Mouse (Mus musculus) lung, adult 18-20 months (tissue): ENCODE measurements around the gene Tbx4.

ENCODE experiments used
- DNase-seq, 2 experiments: peaks; one replicate each; pipeline ENCODE4 v3.0.0; 2022; ENCODE audit warnings: mixed read lengths in 2 of 2

Tbx4 gene

DNA sequence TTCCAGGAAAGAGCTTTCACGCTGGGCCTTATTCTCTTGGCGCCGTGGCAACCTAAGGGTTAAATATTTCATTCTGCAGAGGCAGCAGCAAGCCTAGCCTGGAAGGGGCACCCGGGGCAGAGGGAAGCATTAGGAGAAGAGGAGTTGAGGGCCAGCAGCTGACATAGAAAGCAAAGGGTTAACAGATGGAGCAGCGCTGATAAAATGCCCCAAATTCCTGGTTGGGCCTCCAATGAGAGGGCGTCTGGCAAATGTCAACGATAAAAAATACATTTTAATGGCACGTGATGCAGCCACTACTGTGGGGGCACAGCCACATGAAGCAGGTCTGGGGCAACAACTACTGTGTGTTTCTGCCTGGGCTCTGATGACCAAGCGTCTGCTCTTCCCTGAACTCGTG lies 23.9 kb downstream of the Tbx4 start:
- no peak for DNase-seq

DNA sequence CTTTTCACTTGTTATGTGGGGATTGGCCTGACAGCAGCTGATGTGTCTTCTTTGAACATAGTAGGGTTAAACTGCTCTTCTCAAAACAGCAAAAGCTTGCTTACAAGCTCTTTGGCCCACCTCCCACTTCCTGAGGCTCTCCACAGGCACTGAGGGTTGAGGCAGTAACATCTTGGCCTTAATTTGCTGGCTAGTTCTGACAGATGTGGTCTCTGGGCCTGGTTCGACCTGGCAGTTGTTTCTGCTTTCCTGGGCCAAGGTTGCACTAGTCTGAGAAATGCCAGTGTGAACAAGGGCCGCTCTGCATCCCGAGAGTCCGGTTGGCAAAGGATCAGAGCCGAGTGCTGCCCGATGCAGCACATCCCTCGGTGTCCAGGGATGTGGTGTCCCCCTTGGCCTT lies 27.3 kb downstream of the Tbx4 start:
- DNase-seq, result peak in 1 of 2 experiments; percentile 7

DNA sequence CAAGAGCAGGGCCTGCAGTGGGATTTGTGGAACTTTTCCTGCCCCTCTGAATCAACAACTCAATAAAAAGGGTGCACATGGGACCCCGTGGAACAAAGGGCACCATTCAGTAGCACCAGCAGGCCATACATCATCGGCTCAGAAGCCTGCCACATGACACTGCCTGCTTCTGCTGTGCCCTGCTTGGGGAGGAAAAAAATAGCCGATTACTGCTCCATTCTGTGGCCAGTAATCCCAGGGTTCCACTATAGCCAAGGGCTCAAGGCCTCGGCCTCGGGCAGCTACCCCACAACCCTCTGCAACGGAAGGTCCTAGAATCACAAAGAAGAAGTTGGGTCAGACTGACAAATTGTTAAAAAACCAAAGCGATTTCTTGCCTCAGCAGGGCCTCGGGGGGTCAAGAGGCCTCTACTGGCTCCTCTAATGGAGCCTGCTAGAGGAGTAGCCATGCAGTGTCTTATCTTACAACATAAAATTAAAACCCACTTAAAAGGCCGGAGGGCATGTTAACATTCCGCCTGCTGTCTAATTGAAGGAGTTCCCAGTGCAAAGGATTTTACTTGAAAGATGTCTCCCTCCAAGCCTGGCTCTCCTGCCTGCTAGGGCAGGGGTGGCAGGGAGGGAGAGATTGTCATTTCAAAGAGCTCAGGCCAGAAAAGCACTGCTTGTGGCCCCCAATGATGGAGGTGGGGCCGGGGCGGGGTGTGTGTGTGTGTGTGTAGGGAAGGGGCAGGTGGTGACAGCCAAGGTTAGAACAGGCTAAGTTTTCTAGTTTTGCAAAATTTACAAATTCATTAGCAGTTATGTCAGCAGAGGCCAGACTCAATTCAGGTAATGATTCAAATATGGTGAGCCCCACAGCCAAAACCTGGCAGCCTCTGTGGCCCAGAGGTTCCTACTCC lies 31.1 kb downstream of the Tbx4 start:
- no peak for DNase-seq

DNA sequence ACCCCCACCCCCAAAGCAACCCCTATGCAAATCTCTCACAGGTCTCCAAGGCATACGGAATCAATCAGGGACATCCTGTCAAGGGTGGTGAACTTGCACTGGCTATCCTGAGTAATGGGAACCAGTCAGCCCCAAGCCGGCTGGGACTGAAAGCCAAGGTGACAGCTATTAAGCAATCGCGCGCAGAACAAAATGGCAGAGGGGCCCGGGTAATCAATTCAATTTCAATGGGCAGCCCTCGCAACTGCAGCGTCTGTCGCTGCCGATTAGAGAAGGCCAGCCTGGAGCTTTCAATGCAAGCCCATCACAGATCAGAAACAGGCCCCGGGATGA lies 31.7 kb downstream of the Tbx4 start:
- DNase-seq, result peak in 1 of 2 experiments; percentile 36

DNA sequence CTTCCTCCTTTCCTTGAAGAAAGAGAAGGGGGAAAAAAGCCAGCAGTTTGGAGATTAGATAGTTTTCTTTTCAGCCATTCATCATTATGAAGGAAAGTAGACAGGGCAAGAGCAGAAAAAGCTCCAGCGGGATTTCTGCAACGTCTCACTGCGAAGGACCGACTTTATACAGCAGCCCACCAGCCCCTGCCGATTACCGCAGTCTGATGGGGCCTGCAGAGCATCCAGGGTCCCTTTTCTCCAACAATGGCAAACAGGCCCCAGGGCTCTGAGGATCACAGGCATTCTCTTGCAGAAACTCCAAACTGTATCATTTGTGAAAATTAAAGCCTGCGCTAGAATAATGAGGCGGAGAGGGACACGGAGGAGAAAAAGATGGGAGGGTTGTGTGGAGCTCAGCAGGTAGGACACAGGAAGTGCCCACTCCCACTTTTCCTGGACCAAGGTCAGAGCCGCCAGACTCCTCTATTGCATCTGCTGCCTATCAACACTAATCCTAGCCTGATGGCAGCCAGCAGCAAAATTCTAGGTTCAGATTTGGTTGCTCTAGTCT lies 32.2 kb downstream of the Tbx4 start:
- DNase-seq, result no peak

DNA sequence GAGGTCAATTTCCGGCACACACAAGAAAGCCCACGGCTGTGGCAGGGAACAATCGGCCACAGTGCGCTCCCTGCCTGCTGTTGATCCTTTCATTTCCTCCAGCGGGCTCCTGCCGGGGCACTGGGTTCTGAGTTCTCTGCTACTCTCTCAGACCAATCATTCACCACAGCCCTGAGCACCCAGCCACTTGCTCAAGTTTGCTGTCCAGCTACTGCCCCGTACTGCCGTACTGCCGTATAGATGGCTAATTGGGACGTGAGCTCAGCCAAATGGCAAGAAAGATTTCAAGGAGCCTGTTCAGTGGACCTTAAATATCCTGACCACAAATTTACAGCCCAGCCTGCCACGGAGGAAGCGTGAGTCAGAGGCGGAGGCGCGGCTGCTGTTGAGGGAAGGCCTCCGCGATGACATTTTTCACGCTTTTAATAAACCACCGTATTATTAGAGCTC lies 39.1 kb downstream of the Tbx4 start:
- peak; percentile 14 to 28 for DNase-seq

DNA sequence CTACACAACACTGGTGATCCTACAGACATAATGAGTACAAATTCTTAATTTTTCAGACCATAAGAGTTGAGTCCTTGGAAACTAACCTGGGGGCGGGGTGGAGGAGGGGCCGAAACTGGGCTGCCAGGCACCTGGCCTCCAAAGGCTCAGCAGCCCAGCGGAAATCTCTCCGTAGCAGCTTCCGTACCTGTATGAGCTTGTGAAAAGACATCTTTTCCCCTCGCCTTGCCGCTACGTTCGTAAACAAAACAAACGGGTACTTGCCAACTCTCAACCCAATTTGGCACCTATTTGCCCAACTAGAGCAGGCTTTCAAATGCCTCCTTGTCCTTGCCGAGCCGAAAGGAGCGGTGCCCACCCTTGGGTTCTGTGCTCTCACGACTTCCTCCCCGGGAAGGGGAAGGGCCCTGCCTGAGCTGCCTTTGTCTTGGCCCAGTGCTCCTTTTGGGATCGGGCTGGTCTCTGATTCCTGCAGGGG lies 40.1 kb downstream of the Tbx4 start:
- DNase-seq, result no peak

DNA sequence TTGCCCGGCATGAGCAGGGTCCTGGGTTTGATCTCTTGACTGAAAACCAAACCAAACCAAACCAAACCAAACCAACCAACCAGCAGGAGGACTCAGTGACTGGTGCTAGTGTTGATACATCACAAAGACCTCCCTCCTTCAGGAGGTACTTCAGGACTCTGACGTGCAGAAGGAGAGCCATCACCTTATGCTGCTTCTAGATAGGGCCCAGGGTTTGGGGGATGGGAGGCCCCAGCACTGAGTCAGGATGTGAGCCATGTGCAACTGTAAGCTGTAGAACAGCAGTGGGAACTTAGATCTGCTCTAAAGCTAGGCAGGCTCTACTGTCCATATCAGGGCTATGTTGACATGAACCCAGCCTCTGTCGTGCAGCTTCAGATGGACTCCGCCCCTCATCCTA lies 41.9 kb downstream of the Tbx4 start:
- DNase-seq, result no peak

DNA sequence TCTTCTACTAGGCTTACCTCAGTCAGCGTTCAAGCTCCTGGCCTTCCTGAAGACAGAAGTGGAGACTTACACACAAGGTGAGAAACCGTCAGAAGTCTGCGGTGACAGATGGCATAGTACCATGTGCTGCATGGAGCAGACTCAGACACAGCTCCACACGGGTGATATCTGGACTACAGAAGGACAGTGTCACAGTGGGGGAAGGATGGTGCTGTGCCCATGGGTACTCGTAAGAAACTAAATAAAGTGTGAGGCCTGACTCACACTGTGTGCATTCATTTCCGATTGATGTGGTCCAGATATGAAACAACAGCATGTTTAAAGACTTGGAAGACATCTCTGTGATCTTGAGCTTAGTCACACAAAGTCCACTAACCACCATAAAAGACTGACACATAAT lies 43.4 kb downstream of the Tbx4 start:
- DNase-seq, result no peak

DNA sequence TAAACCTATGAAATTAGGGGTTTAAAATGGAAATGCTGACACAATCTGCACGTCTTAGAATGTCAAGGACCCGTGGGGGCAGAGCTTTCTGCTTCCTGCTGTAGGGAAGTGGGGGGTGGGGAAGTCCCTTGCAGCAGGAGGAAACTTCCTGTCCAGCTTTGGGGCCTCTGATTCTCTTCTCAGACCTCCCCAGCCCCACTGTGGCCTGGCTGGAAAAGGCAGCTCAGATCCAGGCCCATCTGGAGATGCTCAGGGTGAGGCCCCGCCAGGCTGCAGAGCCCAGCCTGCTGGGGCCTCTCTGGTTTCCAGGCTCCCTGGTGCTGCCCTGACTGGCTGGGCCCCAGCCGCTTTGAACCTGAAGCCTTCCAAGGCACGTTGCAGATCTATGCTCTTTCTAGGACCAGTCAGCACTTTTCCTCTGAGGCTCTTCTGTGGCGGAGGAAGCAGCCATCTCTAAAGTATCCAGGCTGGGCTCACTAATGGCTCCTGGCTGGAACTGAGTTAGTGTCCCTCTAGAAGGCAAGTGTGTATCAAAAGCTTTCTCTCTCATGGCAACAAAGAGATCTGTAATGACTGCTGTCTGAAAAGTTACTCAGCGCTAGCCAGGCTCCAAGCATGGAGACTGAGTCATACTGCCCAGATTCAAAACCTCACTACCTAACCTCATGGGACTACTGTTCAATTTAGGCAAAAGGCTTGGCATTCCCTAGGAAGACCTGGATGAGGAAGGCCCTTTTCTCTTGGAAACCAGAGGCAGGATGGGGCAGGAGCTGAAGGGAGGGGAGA lies 55.8 kb downstream of the Tbx4 start:
- no peak for DNase-seq

DNA sequence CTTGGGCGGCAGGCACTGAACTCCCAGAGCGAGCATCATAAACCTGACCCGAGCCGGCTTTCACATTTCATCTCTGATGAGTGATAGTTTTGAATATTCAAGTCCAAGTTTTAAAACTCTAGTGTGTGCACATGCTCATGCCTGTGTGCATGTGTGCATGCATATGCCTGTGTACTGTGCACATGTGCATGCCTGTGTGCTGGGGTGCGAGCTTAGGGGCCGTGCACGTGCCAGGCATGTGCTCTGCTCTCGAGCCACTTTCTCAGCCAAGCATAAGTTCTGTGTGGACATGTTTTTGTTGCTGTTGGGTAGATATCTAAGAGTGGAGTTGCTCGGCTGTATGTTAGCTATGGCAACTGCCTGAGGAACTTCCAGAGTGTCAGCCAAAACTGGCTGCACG lies 62.5 kb downstream of the Tbx4 start:
- DNase-seq, result no peak

DNA sequence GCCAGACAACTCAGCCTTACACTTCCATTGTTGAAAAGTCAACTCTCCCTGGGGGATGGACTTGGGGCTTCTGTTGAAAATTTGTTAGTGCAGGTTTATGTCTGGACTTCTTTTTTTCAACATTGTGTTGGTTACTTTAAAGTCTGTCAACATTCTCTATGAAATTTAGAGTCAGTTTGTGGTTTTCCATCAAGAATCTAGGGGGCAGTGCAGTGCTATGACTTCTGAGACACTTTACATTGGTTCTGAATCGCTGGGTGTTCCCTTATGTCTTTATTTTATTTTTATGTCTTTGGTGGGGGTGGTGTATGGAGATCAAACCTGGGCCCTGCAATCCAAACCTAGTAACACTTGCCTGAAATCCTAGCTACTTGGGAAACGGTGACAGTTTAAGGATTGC lies 63.5 kb downstream of the Tbx4 start:
- no peak for DNase-seq

DNA sequence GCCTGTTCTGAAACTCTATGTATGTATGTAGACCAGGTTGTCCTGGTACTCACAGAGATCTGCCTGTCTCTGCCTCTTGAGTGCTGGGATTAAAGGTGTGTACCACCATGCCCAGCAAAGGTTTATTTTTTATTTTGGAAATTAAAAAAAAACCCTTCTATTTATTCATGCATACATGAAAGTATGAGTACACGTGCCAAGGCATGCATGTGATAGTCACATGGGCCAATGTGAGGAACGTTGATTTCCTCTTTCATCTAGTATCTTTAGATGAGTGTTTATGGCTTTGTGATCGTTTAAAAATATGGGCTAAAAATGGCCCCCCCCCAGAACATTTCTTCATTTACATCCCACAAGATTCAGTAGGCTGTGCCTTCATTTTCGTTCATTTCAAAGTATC lies 66.3 kb downstream of the Tbx4 start:
- DNase-seq, result no peak

DNA sequence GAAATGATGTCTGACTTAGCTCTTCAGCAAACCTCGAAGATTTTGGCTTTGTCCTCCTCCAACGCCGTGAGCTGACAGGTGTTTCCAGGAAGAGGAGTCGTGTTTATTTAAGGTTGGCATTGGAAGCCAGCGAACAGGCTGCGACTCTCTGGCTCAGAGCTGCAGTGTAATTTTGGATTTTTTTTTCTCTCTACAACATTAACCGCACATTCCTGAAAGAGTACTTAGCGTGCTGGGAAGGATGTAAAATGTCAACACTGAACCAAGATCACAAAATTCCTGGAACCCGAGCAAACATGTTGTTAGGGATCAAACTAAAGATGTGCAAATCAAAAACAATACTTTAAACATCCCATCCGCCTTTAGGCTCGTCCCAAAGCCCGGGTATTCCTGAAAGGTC lies 69.4 kb downstream of the Tbx4 start:
- DNase-seq, result no peak

DNA sequence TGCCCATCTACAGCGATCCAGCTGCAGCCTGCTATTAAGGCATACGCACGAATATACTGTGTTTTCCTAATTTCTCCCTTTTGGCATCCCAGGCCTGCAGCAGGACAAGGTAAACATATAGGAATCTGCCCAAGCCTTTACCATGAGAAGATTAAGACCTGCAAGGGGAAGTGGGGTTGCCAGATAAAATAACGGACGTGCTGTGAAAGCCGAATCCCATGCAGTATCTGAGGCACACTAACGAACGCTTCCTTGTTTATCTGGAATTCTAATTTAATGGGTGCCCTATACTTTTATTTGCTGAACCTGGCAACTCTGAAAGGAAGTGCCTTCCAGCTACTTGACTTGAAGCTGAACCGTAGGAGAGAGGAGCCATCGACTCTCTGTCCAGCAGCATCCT lies 70.2 kb downstream of the Tbx4 start:
- no peak for DNase-seq

DNA sequence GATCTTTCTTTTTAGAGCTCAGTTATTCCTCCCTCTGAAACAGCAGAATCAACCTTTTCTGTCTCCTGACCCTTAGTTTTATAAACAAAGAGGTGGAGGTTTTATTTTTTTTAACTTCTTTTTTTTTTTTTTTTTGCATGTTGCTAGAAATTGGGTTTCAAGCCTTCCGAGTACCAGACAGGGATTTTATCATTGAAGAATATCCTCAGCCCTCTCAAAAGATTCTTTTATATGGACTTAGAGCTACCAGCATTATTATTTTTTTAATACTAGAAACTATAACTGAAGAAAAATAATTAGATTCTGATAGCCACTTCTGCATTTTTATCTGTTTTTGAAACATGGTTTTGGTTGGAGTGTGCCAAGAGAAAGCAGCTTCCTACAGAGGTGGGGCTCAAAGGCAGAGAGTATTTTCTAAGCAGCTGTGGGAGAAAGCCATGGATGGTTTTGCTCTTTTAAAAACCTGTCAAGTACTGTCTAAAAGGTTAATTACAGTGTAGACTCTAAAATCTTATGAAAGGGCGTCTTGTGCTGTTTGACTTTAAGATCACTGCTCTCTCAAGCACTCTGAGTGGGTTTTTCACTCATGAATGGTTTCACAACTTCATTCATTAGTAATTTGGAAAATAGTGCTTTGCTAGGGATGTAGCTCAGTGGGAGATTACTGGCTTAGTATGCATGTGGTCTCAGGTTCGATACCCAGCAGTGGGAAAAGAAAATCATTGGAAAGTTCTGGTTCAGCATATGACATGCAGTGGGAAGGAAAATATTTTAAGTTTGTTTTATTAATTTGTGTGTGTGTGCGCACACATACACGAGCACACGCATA lies 70.9 kb downstream of the Tbx4 start:
- no peak for DNase-seq

DNA sequence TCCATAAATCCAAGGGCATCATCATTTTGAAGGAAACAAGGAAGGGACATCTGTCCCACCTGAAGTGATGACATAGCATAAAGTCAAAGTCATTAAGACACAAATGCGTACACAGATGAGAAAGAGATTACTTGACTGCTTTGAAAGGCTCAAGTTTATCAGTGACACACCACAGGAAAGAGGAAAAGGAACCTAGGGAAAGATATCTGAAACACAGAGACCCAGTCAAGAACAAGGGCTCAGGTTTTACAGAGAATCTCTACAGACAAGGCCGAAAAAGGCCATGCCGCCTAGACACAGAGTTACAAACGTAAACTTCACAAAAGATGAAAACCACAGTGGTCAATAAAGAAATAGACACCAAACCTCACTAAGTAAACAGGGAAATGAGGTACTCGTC lies 73.6 kb downstream of the Tbx4 start:
- DNase-seq, result no peak

DNA sequence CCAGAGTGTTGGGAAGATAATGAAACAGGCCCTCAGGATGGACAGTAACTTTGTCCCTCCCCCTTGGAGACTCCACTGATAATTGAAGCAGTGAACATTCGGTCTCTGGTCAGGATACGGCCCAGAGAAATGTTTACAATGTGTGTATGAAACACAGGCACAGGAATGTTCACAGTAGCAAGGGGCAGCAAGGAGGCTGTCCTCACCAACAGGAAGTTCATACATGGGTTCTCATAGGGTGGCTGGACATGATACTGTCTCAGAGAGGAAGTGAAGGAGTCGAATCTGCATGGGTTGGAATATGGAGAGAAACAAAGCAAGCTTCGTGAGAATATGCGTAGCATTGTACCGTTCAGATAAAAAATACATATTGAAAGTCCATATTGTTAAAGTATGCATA lies 74.1 kb downstream of the Tbx4 start:
- no peak for DNase-seq

DNA sequence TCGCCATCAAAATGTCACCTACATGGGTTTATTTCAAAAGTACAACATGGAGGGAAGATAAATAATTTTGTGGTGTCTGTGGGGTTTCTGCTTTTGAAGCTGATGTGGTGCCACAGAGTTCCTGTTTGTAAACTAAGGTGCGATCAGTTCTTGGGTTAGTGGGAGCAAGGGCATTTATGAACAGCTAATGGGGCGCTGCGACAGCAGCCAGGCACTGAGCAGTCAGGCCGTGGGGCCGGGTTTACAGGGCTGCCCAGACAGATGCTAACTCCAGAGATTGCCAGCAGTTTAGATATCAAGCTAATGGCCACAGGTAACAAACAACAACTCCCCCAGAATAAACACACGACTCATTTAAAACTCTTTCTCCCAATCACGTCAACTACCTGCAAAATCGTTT lies 75.3 kb downstream of the Tbx4 start:
- DNase-seq, result no peak
